Mouse (Mus musculus): ENCODE data around the gene Dact3. TPM values are rescaled to one million over a fixed set of nuclear protein-coding genes. Genes with fewer than 3 reads are reported as not detected.

The Dact3 gene
- total RNA-seq, 2 experiments from 2014 or later, result 0.99 to 1.7 TPM

DNA sequence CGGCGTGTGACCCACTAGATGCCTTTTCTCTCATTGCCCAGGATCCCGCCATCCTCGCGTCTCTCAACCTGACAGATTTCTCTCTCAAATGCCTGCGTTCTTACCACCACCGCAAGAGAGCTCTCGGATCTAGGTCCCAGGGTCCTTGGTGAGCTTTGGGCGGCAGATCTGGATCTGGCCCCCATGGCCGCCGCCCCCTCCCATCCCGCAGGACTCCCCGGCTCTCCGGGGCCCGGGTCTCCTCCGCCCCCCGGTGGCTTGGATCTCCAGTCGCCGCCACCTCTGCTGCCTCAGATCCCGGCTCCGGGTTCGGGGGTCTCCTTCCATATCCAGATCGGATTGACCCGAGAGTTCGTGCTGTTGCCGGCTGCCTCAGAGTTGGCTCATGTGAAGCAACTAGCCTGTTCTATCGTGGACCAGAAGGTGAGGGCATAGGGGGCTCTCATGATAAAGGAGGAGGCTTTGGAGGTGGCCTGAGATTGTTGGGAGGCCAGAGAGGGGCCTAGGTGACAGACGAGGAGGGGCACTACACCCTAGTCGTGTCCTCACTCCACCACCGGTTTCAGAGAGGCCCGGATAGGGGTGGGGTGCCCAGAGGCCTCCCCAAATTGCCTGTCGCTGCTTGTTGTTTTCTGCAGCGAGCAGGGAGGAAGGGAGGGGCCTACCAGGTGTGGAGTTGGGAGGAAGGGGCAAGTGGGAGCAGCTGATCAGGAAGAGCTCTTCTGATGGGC lies 31.5 kb upstream of the Dact3 start:
- Histone ChIP-seq H3K4me3 (peak overlapping the region; percentile 92), H3K27ac (peak overlapping the region; percentile 93)
- intact Hi-C loops (cut with DNase I), result no loop called here
- no peak for TF ChIP-seq CTCF (IDR thresholded peaks at IDR 0.05)
- DNase-seq, result peak; percentile 44

DNA sequence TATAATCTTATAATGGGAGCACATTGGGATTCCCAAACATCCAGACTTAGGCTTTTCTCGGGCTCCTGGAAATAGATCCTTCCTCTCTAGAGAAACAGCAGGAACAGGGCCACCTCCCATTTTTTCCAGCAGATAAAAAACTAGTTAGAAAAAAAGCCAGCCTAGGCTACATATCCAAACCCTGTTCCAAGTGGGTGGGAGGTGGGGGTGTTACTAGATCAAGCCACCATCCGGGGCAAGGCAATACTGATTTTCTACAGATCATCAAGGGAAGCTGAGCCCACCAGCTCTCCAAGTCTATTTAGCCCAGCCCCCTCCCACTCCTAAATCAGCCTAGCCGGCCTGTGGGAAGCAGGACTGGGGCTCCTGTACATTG lies 30.4 kb upstream of the Dact3 start:
- no peak for DNase-seq

GRCm38 (mm10) chr7:16845072-16845819 lies 29.9 kb upstream of the Dact3 start:
- no peak for TF ChIP-seq CTCF (IDR thresholded peaks at IDR 0.05)
- peak overlapping the region; percentile 92 for H3K4me3 ChIP-seq
- DNase-seq, result peak; percentile 45
- intact Hi-C loops (cut with DNase I), result no loop called here
- H3K27ac ChIP-seq, result peak overlapping the region; percentile 93

More for the DNA sequence above, 30.4 kb upstream of the Dact3 start:
- intact Hi-C loops (cut with DNase I), result no loop called here
- H3K27ac ChIP-seq, result peak overlapping the region; percentile 93
- no peak for TF ChIP-seq CTCF (IDR thresholded peaks at IDR 0.05)
- H3K4me3 ChIP-seq, result peak overlapping the region; percentile 92

- peak overlapping the region; percentile 92 for H3K4me3 ChIP-seq
- intact Hi-C loops (cut with DNase I), result no loop called here
- peak overlapping the region; percentile 93 for H3K27ac ChIP-seq
- no peak for TF ChIP-seq CTCF (IDR thresholded peaks at IDR 0.05)
- DNase-seq, result no peak
These were observed 29.3 kb upstream of the Dact3 start for GRCm38 (mm10) chr7:16845820-16846167.

DNA sequence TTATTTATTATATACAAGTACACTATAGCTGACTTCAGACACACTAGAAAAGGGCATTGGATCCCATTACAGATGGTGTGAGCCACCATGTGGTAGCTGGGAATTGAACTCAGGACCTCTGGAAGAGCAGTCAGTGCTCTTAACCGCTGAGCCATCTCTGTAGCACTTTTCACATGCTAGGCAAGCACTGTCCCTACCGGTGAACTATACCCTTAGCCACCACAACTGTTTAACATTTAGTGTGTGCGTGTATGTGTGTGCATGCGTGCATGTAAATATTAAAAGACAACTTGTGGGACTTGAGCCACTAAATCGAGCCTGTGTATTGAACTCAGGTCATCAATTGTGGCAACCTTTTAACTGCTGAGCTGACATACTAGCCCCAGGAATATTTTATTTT lies 28.3 kb upstream of the Dact3 start:
- H3K27ac ChIP-seq, result peak overlapping the region; percentile 93; the same call in 1 of the 2 replicates
- DNase-seq, result no peak
- no peak overlapping the region for H3K4me3 ChIP-seq
- intact Hi-C loops (cut with DNase I), result no loop called here
- TF ChIP-seq CTCF (IDR thresholded peaks at IDR 0.05), result no peak

DNA sequence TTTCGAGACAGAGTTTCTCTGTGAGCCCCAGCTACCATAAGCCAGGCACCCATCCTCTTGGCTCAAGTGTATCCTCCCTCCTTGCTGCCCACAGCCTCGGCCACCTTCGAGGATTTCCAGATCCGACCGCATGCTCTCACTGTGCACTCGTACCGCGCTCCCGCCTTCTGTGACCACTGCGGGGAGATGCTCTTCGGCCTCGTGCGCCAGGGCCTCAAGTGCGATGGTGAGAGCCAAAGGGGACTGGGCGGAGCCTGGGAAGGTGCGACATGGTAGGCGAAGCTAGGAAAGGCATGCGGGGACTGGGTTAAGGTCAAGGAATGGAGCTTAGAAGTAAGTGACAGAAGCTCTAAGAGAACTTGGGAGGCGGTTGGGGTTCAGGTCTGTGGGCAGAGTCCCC lies 27.6 kb upstream of the Dact3 start:
- TF ChIP-seq CTCF (IDR thresholded peaks at IDR 0.05), result no peak
- Histone ChIP-seq H3K4me3 (no peak overlapping the region), H3K27ac (peak overlapping the region; percentile 35; the same call in 1 of the 2 replicates)
- intact Hi-C loops (cut with DNase I), result no loop called here
- DNase-seq, result no peak

DNA sequence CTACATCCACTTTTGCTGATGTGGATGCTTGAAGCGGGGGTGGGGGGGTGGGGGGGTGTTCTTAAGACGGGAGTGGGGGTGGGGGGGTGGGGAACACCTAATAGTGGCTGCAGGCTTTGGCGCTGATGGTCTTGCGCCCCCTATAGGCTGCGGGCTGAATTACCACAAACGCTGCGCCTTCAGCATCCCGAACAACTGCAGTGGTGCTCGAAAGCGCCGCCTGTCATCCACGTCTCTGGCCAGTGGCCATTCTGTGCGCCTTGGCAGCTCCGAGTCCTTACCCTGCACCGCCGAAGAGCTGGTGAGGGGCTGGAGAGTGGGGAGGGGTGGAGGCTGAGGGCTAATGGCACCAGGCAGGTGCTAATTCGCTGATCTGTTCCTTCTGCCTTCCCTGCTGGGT lies 26.5 kb upstream of the Dact3 start:
- intact Hi-C loops (cut with DNase I), result no loop called here
- TF ChIP-seq CTCF (IDR thresholded peaks at IDR 0.05), result peak; percentile 78
- peak; percentile 74 for DNase-seq
- no peak overlapping the region for H3K27ac ChIP-seq
- H3K4me3 ChIP-seq, result no peak overlapping the region

GRCm38 (mm10) chr7:16851636-16852035 lies 23.5 kb upstream of the Dact3 start:
- intact Hi-C loops (cut with DNase I), result no loop called here
- no peak for TF ChIP-seq CTCF (IDR thresholded peaks at IDR 0.05)
- Histone ChIP-seq H3K4me3 (no peak overlapping the region), H3K27ac (no peak overlapping the region)
- no peak for DNase-seq

DNA sequence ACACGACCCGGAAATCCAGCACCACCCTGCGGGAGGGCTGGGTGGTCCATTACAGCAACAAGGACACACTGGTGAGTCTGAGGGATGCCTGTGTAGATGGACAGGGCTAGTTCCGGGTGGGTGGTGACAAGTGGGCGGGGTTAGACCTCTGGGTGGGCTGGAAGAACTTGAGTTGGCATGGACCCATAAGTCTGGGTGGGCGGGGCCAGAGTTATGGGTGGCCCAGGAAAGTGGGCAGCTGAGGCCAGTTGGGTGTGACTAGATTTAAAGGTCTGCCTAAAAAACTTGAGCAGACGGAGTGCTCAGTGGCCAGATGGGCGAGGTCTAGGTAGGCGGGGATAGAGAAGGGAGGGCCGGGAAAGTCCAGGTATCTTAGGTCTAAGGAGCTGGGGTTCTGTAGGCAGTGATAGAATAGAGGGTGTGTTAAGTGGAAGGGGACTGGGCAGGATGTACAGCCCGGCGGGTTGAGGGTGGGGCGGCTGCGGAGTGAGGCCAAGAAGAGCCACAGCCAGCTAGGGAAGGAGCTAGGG lies 21.8 kb upstream of the Dact3 start:
- intact Hi-C loops (cut with DNase I), result no loop called here
- DNase-seq, result no peak
- Histone ChIP-seq H3K27ac (peak overlapping the region; percentile 16; the same call in 1 of the 2 replicates), H3K4me3 (no peak overlapping the region)
- no peak for TF ChIP-seq CTCF (IDR thresholded peaks at IDR 0.05)

DNA sequence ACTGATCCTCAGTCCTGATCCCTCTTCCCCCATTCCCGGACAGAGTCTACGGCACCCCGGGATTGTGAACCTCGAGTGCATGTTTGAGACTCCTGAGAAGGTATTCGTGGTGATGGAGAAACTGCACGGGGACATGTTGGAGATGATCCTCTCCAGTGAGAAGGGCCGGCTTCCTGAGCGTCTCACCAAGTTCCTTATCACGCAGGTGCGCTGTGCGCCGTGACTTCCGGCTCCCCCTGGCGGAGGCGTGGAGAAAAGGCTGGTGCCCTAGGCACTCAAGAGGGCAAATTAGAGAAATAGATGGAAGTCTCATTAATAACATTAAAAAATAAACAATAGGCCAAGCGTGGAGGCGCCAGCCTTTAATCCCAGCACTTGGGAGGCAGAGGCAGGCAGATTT lies 16.8 kb upstream of the Dact3 start:
- H3K4me3 ChIP-seq, result no peak overlapping the region
- TF ChIP-seq CTCF (IDR thresholded peaks at IDR 0.05), result peak; percentile 73
- peak; percentile 66 for DNase-seq
- intact Hi-C loops (cut with DNase I), result no loop called here
- H3K27ac ChIP-seq, result no peak overlapping the region

DNA sequence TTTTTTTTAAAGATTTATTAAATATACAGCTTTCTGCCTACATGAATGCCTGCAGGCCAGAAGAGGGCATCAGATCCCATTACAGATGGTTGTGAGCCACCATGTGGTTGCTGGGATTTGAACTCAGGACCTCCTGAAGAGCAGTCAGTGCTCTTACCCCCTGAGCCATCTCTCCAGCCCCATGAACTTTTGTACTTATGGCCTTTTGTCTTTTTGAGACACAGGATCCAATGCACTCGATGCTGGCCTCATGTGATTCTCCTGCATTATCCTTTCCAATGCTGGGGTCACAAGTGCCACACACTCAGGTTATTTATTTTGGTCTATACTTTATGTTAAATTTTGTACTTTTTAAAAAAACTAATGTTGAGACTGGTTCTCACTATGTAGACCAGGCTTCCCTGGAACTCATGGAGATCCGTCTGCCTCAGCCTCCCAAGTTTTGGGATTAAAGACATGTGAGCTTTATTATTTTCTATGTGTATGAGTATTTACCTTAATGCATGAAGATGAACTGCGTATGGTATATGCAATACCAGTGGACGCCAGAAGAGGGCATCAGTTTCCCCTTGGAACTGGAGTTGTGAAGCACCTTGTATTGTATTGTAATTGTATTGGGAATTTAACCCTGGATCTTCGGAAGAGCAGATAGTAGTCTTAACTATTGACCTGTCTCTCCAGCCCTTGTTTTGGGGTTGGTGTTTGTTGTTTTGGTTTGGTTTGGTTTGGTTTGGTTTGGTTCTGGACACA lies 15.0 kb upstream of the Dact3 start:
- intact Hi-C loops (cut with DNase I), result no loop called here
- TF ChIP-seq CTCF (IDR thresholded peaks at IDR 0.05), result peak; percentile 80
- no peak for DNase-seq
- H3K4me3 ChIP-seq, result no peak overlapping the region
- no peak overlapping the region for H3K27ac ChIP-seq

DNA sequence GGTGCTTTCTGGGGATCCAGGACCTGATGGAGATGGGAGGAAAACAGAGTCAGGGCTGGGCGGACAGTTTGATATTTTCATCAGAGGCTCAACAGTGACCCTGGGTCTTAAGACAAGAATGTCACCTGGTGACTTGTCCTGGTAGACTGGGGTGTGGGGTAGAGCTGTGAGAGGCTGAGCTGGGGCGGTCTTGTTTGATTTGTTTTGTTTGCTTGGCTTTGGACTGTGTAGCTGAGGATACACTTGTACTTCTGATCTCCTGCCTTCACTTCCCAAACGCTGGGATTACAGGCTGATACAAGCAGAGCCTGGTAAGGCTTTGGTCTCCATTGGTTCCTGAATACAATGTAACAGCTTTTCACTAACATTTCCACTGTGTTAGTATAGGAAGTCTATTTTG lies 7.6 kb upstream of the Dact3 start:
- intact Hi-C loops (cut with DNase I), result no loop called here
- no peak for DNase-seq
- no peak overlapping the region for H3K4me3 ChIP-seq
- H3K27ac ChIP-seq, result no peak overlapping the region
- TF ChIP-seq CTCF (IDR thresholded peaks at IDR 0.05), result no peak

DNA sequence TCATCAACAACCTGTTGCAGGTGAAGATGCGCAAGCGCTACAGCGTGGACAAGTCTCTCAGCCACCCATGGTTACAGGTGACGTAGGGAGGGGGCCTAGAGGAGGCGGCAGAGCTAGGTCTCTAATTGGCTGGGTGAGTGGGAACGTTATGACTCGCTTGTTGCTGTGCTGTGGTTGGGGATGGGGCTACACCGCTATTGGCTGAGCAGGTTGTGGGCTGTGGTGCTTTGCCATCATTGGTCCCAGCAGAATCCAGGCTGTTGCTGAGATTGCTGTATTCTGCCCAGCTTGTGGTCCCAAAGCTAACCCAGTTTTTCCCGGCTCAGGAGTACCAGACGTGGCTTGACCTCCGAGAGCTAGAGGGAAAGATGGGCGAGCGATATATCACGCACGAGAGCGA lies 5.6 kb upstream of the Dact3 start:
- no peak for DNase-seq
- intact Hi-C loops (cut with DNase I), result no loop called here
- no peak for TF ChIP-seq CTCF (IDR thresholded peaks at IDR 0.05)
- H3K4me3 ChIP-seq, result no peak overlapping the region
- H3K27ac ChIP-seq, result no peak overlapping the region
